Mouse (Mus musculus): Measurements from ENCODE around the gene Syn3. TPM values are rescaled to one million over a fixed set of nuclear protein-coding genes. Genes with fewer than 3 reads are reported as not detected.

The Syn3 gene
- polyA plus RNA-seq, 1 experiment: 0.75 TPM

- Histone ChIP-seq H3K4me1 (ENCODE audit: control insufficient read depth, insufficient read depth, insufficient read length, low read length) (no peaks in the 10 kb centered on the region), H3K36me3 (ENCODE audit: control insufficient read depth, insufficient read depth, low read length) (no peaks in the 10 kb centered on the region), H3K27me3 (ENCODE audit: control insufficient read depth, insufficient read depth, low read length) (no peaks in the 10 kb centered on the region), H3K27ac (ENCODE audit: insufficient read depth, low read depth, low read length) (no peak overlapping the region), H3K4me3 (ENCODE audit: low read depth, low read length) (no peak overlapping the region)
- no peak for TF ChIP-seq POLR2A (IDR thresholded peaks at IDR 0.05; ENCODE audit: low read depth, low read length)
- no peak for TF ChIP-seq CTCF (IDR thresholded peaks at IDR 0.05; ENCODE audit: extremely low read depth, insufficient read length, insufficient replicate concordance, low read depth, low read length)
- 73% methylated on average over 7 of the region's 7 CpGs for WGBS
Measured at GRCm38 (mm10) chr10:86250149-86250922, 248.4 kb downstream of the Syn3 start.

GRCm38 (mm10) chr10:86249283-86249682, 249.4 kb downstream of the Syn3 start:
- no peaks in the 10 kb centered on the region for H3K4me1 ChIP-seq (ENCODE audit: control insufficient read depth, insufficient read depth, insufficient read length, low read length)
- H3K27me3 ChIP-seq (ENCODE audit: control insufficient read depth, insufficient read depth, low read length): no peaks in the 10 kb centered on the region
- WGBS: 68% methylated on average over 1 of the region's 1 CpGs
- H3K27ac ChIP-seq (ENCODE audit: insufficient read depth, low read depth, low read length): no peak overlapping the region
- H3K36me3 ChIP-seq (ENCODE audit: control insufficient read depth, insufficient read depth, low read length): no peaks in the 10 kb centered on the region
- no peak overlapping the region for H3K4me3 ChIP-seq (ENCODE audit: low read depth, low read length)
- TF ChIP-seq POLR2A (IDR thresholded peaks at IDR 0.05; ENCODE audit: low read depth, low read length): no peak
- no peak for TF ChIP-seq CTCF (IDR thresholded peaks at IDR 0.05; ENCODE audit: extremely low read depth, insufficient read length, insufficient replicate concordance, low read depth, low read length)

- TF ChIP-seq CTCF (IDR thresholded peaks at IDR 0.05; ENCODE audit: extremely low read depth, insufficient read length, insufficient replicate concordance, low read depth, low read length): no peak
- no peak for TF ChIP-seq POLR2A (IDR thresholded peaks at IDR 0.05; ENCODE audit: low read depth, low read length)
- WGBS: 90% methylated on average over 3 of the region's 3 CpGs
- no peaks in the 10 kb centered on the region for H3K4me1 ChIP-seq (ENCODE audit: control insufficient read depth, insufficient read depth, insufficient read length, low read length)
- H3K27me3 ChIP-seq (ENCODE audit: control insufficient read depth, insufficient read depth, low read length): no peaks in the 10 kb centered on the region
- H3K4me3 ChIP-seq (ENCODE audit: low read depth, low read length): no peak overlapping the region
- H3K36me3 ChIP-seq (ENCODE audit: control insufficient read depth, insufficient read depth, low read length): no peaks in the 10 kb centered on the region
- H3K27ac ChIP-seq (ENCODE audit: insufficient read depth, low read depth, low read length): no peak overlapping the region
Measured at GRCm38 (mm10) chr10:86248807-86249206, 249.9 kb downstream of the Syn3 start.

- Histone ChIP-seq H3K4me3 (ENCODE audit: low read depth, low read length) (no peak overlapping the region), H3K27ac (ENCODE audit: insufficient read depth, low read depth, low read length) (no peak overlapping the region), H3K4me1 (ENCODE audit: control insufficient read depth, insufficient read depth, insufficient read length, low read length) (no peaks in the 10 kb centered on the region), H3K36me3 (ENCODE audit: control insufficient read depth, insufficient read depth, low read length) (no peaks in the 10 kb centered on the region), H3K27me3 (ENCODE audit: control insufficient read depth, insufficient read depth, low read length) (no peaks in the 10 kb centered on the region)
- TF ChIP-seq POLR2A (IDR thresholded peaks at IDR 0.05; ENCODE audit: low read depth, low read length) (no peak), CTCF (IDR thresholded peaks at IDR 0.05; ENCODE audit: extremely low read depth, insufficient read length, insufficient replicate concordance, low read depth, low read length) (no peak)
- WGBS: 86% methylated on average over 10 of the region's 10 CpGs
Measured at GRCm38 (mm10) chr10:86248131-86248740, 250.5 kb downstream of the Syn3 start.

GRCm38 (mm10) chr10:86245396-86245795, 253.3 kb downstream of the Syn3 start:
- Histone ChIP-seq H3K4me1 (ENCODE audit: control insufficient read depth, insufficient read depth, insufficient read length, low read length) (no peaks in the 10 kb centered on the region), H3K4me3 (ENCODE audit: low read depth, low read length) (no peak overlapping the region), H3K27me3 (ENCODE audit: control insufficient read depth, insufficient read depth, low read length) (no peaks in the 10 kb centered on the region), H3K27ac (ENCODE audit: insufficient read depth, low read depth, low read length) (no peak overlapping the region), H3K36me3 (ENCODE audit: control insufficient read depth, insufficient read depth, low read length) (no peaks in the 10 kb centered on the region)
- TF ChIP-seq CTCF (IDR thresholded peaks at IDR 0.05; ENCODE audit: extremely low read depth, insufficient read length, insufficient replicate concordance, low read depth, low read length) (no peak), POLR2A (IDR thresholded peaks at IDR 0.05; ENCODE audit: low read depth, low read length) (no peak)
- WGBS: 77% methylated on average over 7 of the region's 7 CpGs

GRCm38 (mm10) chr10:86243525-86243924, 255.2 kb downstream of the Syn3 start:
- H3K4me1 ChIP-seq (ENCODE audit: control insufficient read depth, insufficient read depth, insufficient read length, low read length): no peaks in the 10 kb centered on the region
- H3K4me3 ChIP-seq (ENCODE audit: low read depth, low read length): no peak overlapping the region
- H3K27ac ChIP-seq (ENCODE audit: insufficient read depth, low read depth, low read length): no peak overlapping the region
- TF ChIP-seq CTCF (IDR thresholded peaks at IDR 0.05; ENCODE audit: extremely low read depth, insufficient read length, insufficient replicate concordance, low read depth, low read length) (no peak), POLR2A (IDR thresholded peaks at IDR 0.05; ENCODE audit: low read depth, low read length) (no peak)
- H3K27me3 ChIP-seq (ENCODE audit: control insufficient read depth, insufficient read depth, low read length): no peaks in the 10 kb centered on the region
- WGBS: 83% methylated on average over 6 of the region's 6 CpGs
- no peaks in the 10 kb centered on the region for H3K36me3 ChIP-seq (ENCODE audit: control insufficient read depth, insufficient read depth, low read length)

GRCm38 (mm10) chr10:86242721-86243120, 256.0 kb downstream of the Syn3 start:
- Histone ChIP-seq H3K36me3 (ENCODE audit: control insufficient read depth, insufficient read depth, low read length) (no peaks in the 10 kb centered on the region), H3K4me1 (ENCODE audit: control insufficient read depth, insufficient read depth, insufficient read length, low read length) (no peaks in the 10 kb centered on the region), H3K27ac (ENCODE audit: insufficient read depth, low read depth, low read length) (no peak overlapping the region), H3K4me3 (ENCODE audit: low read depth, low read length) (no peak overlapping the region), H3K27me3 (ENCODE audit: control insufficient read depth, insufficient read depth, low read length) (no peaks in the 10 kb centered on the region)
- TF ChIP-seq CTCF (IDR thresholded peaks at IDR 0.05; ENCODE audit: extremely low read depth, insufficient read length, insufficient replicate concordance, low read depth, low read length) (no peak), POLR2A (IDR thresholded peaks at IDR 0.05; ENCODE audit: low read depth, low read length) (no peak)
- 69% methylated on average over 3 of the region's 3 CpGs for WGBS

Data from small intestine, adult 2 months (tissue).